Mouse (Mus musculus): ENCODE data around the gene Tor2a.

Gene Tor2a

DNA sequence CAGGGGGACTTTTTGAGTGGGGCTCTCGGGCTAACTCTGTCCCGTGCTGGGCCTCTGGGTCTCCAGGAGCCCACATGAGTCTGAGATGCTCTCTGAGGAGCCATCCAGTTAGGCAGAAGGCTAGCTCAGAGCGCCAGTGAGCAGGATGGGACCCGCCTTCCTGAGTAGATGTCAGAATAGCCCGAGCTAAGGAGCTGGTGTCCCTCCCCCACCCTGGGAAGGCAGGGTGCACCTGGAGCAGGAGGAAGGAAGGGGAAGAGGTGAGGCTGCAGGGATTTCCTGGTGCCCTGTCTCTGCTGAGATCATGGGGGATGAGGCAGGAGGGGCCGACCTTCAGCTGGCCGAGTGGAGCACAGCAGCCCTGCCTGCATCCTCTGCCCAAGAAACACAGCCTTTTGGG, 28.6 kb upstream of the Tor2a start:
- DNase-seq (ENCODE audit: extremely low read depth, low read depth, low spot score), result no peak

DNA sequence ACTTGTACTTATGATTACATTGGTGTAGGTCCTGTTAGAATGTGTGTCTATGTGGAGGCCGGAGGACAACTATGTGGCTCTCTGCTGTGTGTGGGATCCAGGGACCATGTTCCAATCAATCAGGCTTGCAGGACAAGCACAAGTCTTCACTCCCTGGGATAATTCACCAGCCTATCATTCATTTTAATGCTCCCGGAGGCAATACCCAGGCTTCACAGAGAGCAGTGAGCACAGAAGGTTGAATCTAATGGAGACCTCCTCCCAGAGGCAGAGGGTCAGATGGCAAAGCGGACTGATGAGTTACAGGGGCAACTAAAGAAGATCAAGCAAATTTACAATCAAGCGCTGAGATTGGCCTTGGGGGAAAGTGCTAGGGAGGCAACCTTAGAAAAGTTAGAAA, 27.5 kb upstream of the Tor2a start:
- no peak for DNase-seq (ENCODE audit: extremely low read depth, low read depth, low spot score)

- DNase-seq (ENCODE audit: extremely low read depth, low read depth, low spot score), result no peak
Observed at GRCm38 (mm10) chr2:32730854-32731253, 26.2 kb upstream of the Tor2a start.

- no peak for DNase-seq (ENCODE audit: extremely low read depth, low read depth, low spot score)
Observed at GRCm38 (mm10) chr2:32731911-32732310, 25.1 kb upstream of the Tor2a start.

- DNase-seq (ENCODE audit: extremely low read depth, low read depth, low spot score), result no peak
Observed at GRCm38 (mm10) chr2:32732695-32733094, 24.3 kb upstream of the Tor2a start.

GRCm38 (mm10) chr2:32734480-32734879, 22.6 kb upstream of the Tor2a start:
- DNase-seq (ENCODE audit: extremely low read depth, low read depth, low spot score), result no peak

DNA sequence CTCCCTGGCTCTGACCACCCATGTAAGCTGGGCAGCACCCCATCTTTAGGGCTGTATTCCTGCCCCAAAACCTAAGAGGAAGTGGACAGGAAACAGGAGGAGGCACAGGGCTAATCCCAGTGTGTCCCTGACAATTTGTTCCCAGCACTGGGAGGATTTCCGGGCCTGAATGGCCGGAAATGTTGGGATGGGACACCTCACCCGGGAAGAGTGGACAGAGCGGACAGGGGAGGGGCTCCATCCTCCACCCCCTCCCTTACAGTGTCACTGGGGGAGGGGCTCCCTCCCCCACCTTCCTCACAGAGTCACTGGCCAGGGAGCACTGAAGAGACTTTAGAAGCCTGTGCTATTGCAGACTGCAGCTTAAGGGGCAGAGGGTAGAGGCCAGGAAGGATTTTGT, 22.1 kb upstream of the Tor2a start:
- DNase-seq (ENCODE audit: extremely low read depth, low read depth, low spot score), result no peak

- no peak for DNase-seq (ENCODE audit: extremely low read depth, low read depth, low spot score)
Observed at GRCm38 (mm10) chr2:32736306-32736829, 20.7 kb upstream of the Tor2a start.

GRCm38 (mm10) chr2:32737008-32737407, 20.0 kb upstream of the Tor2a start:
- DNase-seq (ENCODE audit: extremely low read depth, low read depth, low spot score), result no peak

DNA sequence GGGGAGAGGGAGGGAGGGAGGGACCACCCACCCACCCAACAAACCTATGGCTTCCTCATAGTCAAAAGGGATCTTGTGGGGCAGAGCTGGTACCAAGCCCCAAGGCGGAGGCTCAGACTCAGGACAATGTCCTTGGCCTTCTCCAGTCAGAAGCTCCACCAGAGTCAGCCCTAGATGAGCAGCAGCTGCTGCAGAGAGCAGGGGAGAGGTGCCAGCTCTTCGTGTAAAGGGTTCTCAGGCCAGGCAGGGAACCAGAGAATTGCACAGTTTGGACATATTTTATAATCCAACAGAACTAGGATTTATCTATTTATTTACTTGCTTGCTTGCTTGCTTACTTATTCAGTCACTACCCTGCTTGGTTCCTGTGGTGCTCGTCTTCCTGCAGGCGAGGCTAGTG, 17.7 kb upstream of the Tor2a start:
- no peak for DNase-seq (ENCODE audit: extremely low read depth, low read depth, low spot score)

DNA sequence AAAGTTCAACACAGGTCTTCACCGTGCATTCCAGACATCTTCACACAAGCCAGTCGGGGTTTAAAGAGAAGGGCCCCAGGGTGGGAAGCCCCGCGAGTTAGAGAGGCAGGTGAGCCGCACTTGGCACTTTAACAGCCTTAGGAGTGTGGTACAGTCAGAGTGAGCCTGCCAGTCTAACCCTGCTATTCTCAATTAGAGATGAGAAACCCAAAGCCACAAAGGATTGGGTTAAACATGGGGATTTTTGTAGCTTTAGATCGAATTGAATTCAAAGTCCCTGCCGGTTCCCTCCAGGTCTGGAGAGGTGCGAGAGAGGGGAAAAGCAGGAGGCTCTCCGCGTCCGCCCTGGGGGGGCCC, 16.1 kb upstream of the Tor2a start, which contains the start of gene 6330409D20Rik:
Gene 6330409D20Rik (minus strand): TSS at position 101 of the 357 bp plus-strand sequence.
- no peak for DNase-seq (ENCODE audit: extremely low read depth, low read depth, low spot score)

DNA sequence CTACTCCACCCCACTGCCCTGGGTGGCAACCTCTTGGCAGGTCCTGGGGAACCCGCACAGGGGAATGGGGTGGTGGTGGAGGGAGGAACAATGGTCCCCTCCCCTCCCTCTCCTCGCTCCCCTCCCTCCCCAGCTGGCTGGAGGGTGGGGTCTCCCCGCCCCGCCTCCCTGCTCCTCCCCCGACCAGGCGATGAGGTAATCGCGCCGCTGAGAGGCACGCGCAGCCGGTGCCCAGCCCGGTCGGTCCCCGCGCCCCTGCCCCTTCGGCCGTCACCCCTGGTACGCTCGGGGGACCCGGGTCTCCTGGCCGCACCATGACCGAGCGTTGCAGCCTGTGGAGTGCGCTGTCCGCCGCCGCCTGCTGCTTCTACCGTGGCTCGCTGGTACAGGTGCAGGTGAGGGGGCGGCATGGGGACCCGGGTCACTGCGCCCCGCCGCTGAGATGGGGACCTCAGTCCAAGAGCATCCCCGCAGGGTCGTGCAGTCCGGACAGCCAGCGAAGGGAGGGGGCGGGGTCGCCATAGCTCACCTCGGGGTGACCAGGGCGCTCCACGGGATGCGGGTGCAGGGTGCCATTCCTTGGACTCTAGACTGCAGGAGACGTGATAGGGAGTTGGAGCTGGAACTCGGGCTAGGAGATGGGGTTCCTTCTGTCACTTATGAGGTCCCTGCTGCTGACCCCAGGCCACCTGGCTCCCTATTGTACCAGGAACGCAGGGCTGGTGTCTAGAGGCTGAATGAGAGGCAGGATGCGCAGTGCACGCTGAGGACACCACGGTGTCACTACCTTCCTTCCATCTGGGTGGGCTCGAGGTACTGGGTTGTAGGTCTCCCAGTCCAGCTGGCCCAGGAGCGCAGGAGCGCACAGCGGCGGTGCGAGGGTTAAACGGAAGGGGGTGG, 15.5 kb upstream of the Tor2a start:
- DNase-seq (ENCODE audit: extremely low read depth, low read depth, low spot score), result no peak

DNA sequence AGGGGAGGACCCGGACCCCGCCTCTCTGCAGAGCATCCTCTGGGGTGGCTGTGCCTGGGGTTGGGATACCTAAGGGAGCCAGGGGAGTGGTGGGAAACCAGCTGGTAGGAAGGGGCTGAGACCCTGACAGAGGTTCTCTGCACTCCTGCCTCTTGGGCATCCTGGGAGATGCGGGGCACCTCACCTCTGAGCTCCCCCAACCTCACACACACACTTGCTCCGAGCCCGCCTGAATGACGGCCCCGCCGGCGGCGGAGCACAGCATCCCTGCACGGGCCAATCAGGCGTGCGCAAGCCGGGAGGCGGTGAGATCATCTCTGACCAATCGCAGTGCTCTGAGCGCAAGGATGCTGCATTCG, 14.9 kb upstream of the Tor2a start:
- DNase-seq (ENCODE audit: extremely low read depth, low read depth, low spot score), result no peak

DNA sequence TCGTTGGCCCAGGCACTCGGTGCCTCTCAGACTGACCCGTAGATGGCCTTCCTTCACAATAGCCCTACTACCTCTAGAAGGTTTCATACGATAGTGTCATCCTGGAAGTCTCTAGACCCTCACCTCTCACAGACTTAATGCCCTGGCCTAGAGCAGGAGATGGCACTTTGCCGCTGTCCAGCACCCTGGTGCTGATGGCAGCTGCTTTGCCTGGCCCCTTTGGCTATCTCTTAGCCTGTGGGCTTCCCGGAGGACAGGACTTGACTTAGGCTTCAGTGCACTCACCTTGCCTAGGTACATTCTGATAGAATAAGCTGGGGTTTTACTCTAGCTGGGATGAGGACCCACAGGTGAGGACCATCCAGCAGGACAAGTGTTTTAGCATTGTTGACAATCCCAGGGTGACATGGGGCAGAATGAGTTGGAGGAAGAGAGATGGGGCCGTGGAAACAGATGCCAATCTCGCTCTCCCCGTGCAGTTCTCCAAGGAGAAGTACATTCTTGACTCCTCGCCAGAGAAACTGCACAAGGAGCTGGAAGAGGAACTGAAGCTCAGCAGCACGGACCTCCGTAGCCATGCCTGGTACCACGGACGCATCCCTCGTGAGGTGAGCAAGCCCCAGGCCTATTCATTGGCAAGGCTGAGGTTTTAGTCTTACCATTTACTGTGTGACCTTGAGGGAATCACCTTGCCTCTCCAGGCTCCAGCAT, 12.6 kb upstream of the Tor2a start:
- DNase-seq (ENCODE audit: extremely low read depth, low read depth, low spot score), result no peak

GRCm38 (mm10) chr2:32749082-32749481, 8.0 kb upstream of the Tor2a start:
- DNase-seq (ENCODE audit: extremely low read depth, low read depth, low spot score), result no peak

- DNase-seq (ENCODE audit: extremely low read depth, low read depth, low spot score), result no peak
Observed at GRCm38 (mm10) chr2:32750199-32750598, 6.8 kb upstream of the Tor2a start.

DNA sequence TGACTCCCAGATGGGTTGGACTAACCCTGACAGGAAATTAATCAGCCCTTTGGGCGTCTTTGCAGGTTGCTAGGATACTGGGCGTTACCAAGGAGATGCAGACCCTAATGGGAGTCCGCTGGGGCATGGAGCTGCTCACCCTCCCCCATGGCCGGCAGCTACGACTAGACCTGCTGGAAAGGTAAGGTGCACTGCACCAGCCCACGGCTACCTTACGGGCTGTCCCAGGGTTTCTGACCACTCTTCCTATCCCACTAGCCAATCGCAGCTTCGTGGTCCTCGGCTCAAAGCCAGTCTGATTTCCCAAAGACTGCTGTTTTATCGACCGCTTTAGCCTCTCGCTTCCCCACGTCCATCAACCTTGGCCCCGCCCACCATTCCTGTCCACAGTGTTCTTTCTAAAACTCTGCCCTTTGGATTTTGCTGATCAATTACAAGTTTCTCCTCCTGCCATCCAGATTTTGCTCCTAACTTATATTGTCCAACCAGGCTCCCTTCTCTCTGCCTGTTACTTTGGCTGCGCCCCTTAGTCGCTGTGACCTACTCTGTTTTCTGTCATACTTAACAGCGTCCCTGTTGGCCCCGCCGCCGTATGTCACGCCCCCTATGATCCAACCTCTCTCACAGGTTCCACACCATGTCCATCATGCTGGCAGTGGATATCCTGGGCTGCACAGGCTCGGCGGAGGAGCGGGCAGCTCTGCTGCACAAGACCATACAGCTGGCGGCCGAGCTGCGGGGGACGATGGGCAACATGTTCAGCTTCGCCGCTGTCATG, 6.0 kb upstream of the Tor2a start:
- DNase-seq (ENCODE audit: extremely low read depth, low read depth, low spot score), result no peak

GRCm38 (mm10) chr2:32751665-32752033, 5.4 kb upstream of the Tor2a start:
- no peak for DNase-seq (ENCODE audit: extremely low read depth, low read depth, low spot score)

DNA sequence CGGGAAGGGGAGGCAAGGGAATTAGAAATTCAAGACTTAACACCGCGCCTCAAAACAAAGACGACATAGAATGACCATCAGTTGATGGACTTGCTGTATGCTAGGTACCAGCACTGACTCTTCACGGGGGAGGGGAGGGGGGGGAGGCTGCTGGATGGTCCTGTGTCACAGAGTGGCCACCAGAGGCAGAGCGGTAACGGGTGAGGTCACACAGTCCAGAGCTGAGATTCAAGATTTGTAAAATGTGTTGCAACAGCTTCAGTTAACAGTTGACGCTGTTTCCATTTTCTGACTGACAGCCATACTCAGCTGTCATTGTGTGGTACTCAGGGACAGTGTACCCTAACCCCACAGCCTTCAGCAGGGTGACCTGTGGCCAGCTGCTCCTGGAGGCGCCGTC, 4.9 kb upstream of the Tor2a start:
- DNase-seq (ENCODE audit: extremely low read depth, low read depth, low spot score), result no peak

GRCm38 (mm10) chr2:32756674-32757055, 369 bp upstream of the Tor2a start:
- no peak for DNase-seq (ENCODE audit: extremely low read depth, low read depth, low spot score)

DNA sequence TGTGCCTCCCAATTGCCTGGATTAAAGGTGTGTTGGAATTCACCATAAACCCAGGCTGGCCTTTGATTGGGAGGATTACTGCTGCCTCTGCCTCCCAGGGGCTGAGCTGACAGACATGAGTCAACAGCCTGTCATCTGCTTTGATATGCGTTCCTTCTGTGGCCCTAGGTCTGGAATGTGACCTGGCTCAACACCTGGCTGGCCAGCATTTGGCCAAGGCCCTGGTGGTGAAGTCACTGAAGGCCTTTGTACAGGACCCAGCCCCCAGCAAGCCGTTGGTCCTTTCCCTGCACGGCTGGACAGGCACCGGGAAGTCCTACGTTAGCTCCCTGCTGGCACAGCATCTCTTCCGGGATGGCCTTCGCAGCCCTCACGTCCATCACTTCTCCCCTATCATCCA, 1.5 kb downstream of the Tor2a start:
- no peak for DNase-seq (ENCODE audit: extremely low read depth, low read depth, low spot score)

- no peak for DNase-seq (ENCODE audit: extremely low read depth, low read depth, low spot score)
Observed at GRCm38 (mm10) chr2:32759001-32759400, 2.0 kb downstream of the Tor2a start.

All from fat pad, adult 2 months (tissue).